Mouse (Mus musculus) lung, embryonic 16.5 days (tissue): Measurements from ENCODE around the gene Plekha6. TPM values are rescaled to one million over a fixed set of nuclear protein-coding genes. Genes with fewer than 3 reads are reported as not detected.

Experiments used
- ATAC-seq: fragments of 200-750 bp; cut with Nextera tagmentation; 2 replicates; pipeline ENCODE4 v1.8.0; 2017; ENCODE audit warnings: low read depth, mild to moderate bottlenecking, moderate library complexity
- H3K27ac ChIP-seq: fragments of 300-500 bp; sonication (generic); 2 replicates; pipeline ENCODE4 v1.5.1; 2014; ENCODE audit warnings: mild to moderate bottlenecking, control low read depth, low read length
- H3K27me3 ChIP-seq: fragments of 300-500 bp; sonication (generic); 2 replicates; pipeline ENCODE4 v1.6.1; 2014; ENCODE audit warnings: low read depth, low read length, mixed read lengths; ENCODE audit not compliant: control insufficient read depth, insufficient read depth
- H3K36me3 ChIP-seq: fragments of 300-500 bp; sonication (generic); 2 replicates; pipeline ENCODE4 v1.6.1; 2014; ENCODE audit warnings: low read length; ENCODE audit not compliant: control insufficient read depth, insufficient read depth
- H3K4me1 ChIP-seq: fragments of 300-500 bp; sonication (generic); replicated peaks from 2 replicates; pipeline ENCODE4 v1.6.1; 2014; ENCODE audit warnings: low read length, mixed read lengths; ENCODE audit not compliant: control insufficient read depth, insufficient read depth
- H3K4me2 ChIP-seq: fragments of 300-500 bp; sonication (generic); 2 replicates; pipeline ENCODE4 v1.6.1; 2014; ENCODE audit warnings: low read depth, low read length, control low read depth
- H3K4me3 ChIP-seq: fragments of 300-500 bp; sonication (generic); 2 replicates; pipeline ENCODE4 v1.5.1; 2014; ENCODE audit warnings: mild to moderate bottlenecking, low read length, control low read depth
- H3K9ac ChIP-seq: fragments of 300-500 bp; sonication (generic); 2 replicates; pipeline ENCODE4 v1.6.1; 2014; ENCODE audit warnings: low read length, control low read depth
- H3K9me3 ChIP-seq: fragments of 300-500 bp; sonication (generic); 2 replicates; pipeline ENCODE4 v1.6.1; 2016; ENCODE audit warnings: low read length; ENCODE audit not compliant: control insufficient read depth
- WGBS: fragments of 180-500 bp; shearing (Covaris S2); extraction: QIAGEN DNeasy Blood & Tissue Kit; methylation state at CpG from one replicate; pipeline ENCODE4 v1.1.7; 2014; 5-methylcytosine and 5-hydroxymethylcytosine counted together
- polyA plus RNA-seq: library from polyadenylated mRNA; unstranded; fragments of >200 nt; fragmentation: Nextera tagmentation; extraction: Ambion mirVana; gene quantifications from 2 replicates; pipeline ENCODE4 v1.2.1, GENCODE M21; 2015

The Plekha6 gene
- polyA plus RNA-seq, 1 experiment from 2014 or later = 8.3 TPM

GRCm38 (mm10) chr1:133159128-133159564 lies 4.9 kb upstream of the Plekha6 start:
- H3K27ac ChIP-seq = peak overlapping the region; percentile 62
- H3K4me2 ChIP-seq = peak overlapping the region; percentile 46
- peaks cover 15% of the 10 kb centered on the region for H3K4me1 ChIP-seq
- no peaks in the 10 kb centered on the region for H3K9me3 ChIP-seq
- H3K9ac ChIP-seq = peak overlapping the region; percentile 42; the same call in 1 of the 2 replicates
- no peaks in the 10 kb centered on the region for H3K36me3 ChIP-seq
- H3K4me3 ChIP-seq = peak overlapping the region; percentile 24
- peaks cover 23% of the 10 kb centered on the region for H3K27me3 ChIP-seq
- 18% methylated on average over 7 of the region's 7 CpGs for WGBS
- ATAC-seq = peak; percentile 73

- H3K36me3 ChIP-seq = no peaks in the 10 kb centered on the region
These were observed 2.5 kb upstream of the Plekha6 start for GRCm38 (mm10) chr1:133161559-133161958.

GRCm38 (mm10) chr1:133162046-133162445 lies 2.0 kb upstream of the Plekha6 start:
- no peak overlapping the region for H3K9ac ChIP-seq
- H3K27me3 ChIP-seq = peaks cover 36% of the 10 kb centered on the region
- no peak overlapping the region for H3K4me3 ChIP-seq
- no peak for ATAC-seq
- no peak overlapping the region for H3K27ac ChIP-seq
- peaks cover 20% of the 10 kb centered on the region for H3K4me1 ChIP-seq
- H3K9me3 ChIP-seq = no peaks in the 10 kb centered on the region
- H3K36me3 ChIP-seq = no peaks in the 10 kb centered on the region
- no peak overlapping the region for H3K4me2 ChIP-seq
- WGBS = 61% methylated on average over 10 of the region's 10 CpGs

More at GRCm38 (mm10) chr1:133161559-133161958, 2.5 kb upstream of the Plekha6 start:
- no peak for ATAC-seq
- no peak overlapping the region for H3K4me3 ChIP-seq
- peaks cover 20% of the 10 kb centered on the region for H3K4me1 ChIP-seq
- H3K27me3 ChIP-seq = peaks cover 36% of the 10 kb centered on the region
- no peak overlapping the region for H3K27ac ChIP-seq
- H3K9ac ChIP-seq = no peak overlapping the region
- no peak overlapping the region for H3K4me2 ChIP-seq
- 41% methylated on average over 4 of the region's 4 CpGs for WGBS
- no peaks in the 10 kb centered on the region for H3K9me3 ChIP-seq

- Histone ChIP-seq H3K4me1 (peaks cover 20% of the 10 kb centered on the region), H3K9me3 (no peaks in the 10 kb centered on the region), H3K4me3 (no peak overlapping the region), H3K4me2 (no peak overlapping the region), H3K9ac (no peak overlapping the region), H3K27me3 (peaks cover 36% of the 10 kb centered on the region), H3K36me3 (no peaks in the 10 kb centered on the region), H3K27ac (no peak overlapping the region)
- 29% methylated on average over 8 of the region's 8 CpGs for WGBS
- ATAC-seq = no peak
These were observed 1.0 kb upstream of the Plekha6 start for GRCm38 (mm10) chr1:133162981-133163380.

- ATAC-seq = no peak
- peaks cover 13% of the 10 kb centered on the region for H3K4me1 ChIP-seq
- H3K27ac ChIP-seq = no peak overlapping the region
- H3K4me3 ChIP-seq = peak overlapping the region; percentile 59
- no peaks in the 10 kb centered on the region for H3K36me3 ChIP-seq
- peak overlapping the region; percentile 98 for H3K4me2 ChIP-seq
- peaks cover 36% of the 10 kb centered on the region for H3K27me3 ChIP-seq
- H3K9ac ChIP-seq = no peak overlapping the region
- no peaks in the 10 kb centered on the region for H3K9me3 ChIP-seq
- 2% methylated on average over 10 of the region's 10 CpGs for WGBS
These were observed 591 bp downstream of the Plekha6 start for GRCm38 (mm10) chr1:133164591-133165011.

GRCm38 (mm10) chr1:133165111-133165510 lies 1.1 kb downstream of the Plekha6 start:
- Histone ChIP-seq H3K9ac (no peak overlapping the region), H3K9me3 (no peaks in the 10 kb centered on the region), H3K4me2 (peak overlapping the region; percentile 98; the same call in 1 of the 2 replicates), H3K4me3 (no peak overlapping the region), H3K36me3 (no peaks in the 10 kb centered on the region), H3K27me3 (peaks cover 36% of the 10 kb centered on the region), H3K27ac (no peak overlapping the region), H3K4me1 (peaks cover 13% of the 10 kb centered on the region)
- ATAC-seq = no peak
- WGBS = 24% methylated on average over 11 of the region's 11 CpGs

- no peaks in the 10 kb centered on the region for H3K36me3 ChIP-seq
- peaks cover 12% of the 10 kb centered on the region for H3K4me1 ChIP-seq
- WGBS = 36% methylated on average over 19 of the region's 19 CpGs
- H3K27me3 ChIP-seq = peaks cover 20% of the 10 kb centered on the region
- H3K9me3 ChIP-seq = no peaks in the 10 kb centered on the region
- no peak overlapping the region for H3K4me3 ChIP-seq
- no peak overlapping the region for H3K27ac ChIP-seq
- ATAC-seq = no peak
- H3K4me2 ChIP-seq = no peak overlapping the region
- H3K9ac ChIP-seq = no peak overlapping the region
These were observed 4.5 kb downstream of the Plekha6 start for GRCm38 (mm10) chr1:133168318-133169060.

- no peak for ATAC-seq
- Histone ChIP-seq H3K4me3 (no peak overlapping the region), H3K4me2 (no peak overlapping the region), H3K27ac (no peak overlapping the region), H3K9me3 (no peaks in the 10 kb centered on the region), H3K27me3 (peaks cover 4% of the 10 kb centered on the region), H3K9ac (no peak overlapping the region), H3K36me3 (no peaks in the 10 kb centered on the region), H3K4me1 (no peaks in the 10 kb centered on the region)
- 76% methylated on average over 8 of the region's 8 CpGs for WGBS
These were observed 6.2 kb downstream of the Plekha6 start for GRCm38 (mm10) chr1:133170196-133170595.

- Histone ChIP-seq H3K27me3 (peaks cover 3% of the 10 kb centered on the region; the same call in 1 of the 2 replicates), H3K9me3 (no peaks in the 10 kb centered on the region), H3K4me3 (no peak overlapping the region), H3K9ac (no peak overlapping the region), H3K27ac (no peak overlapping the region), H3K4me2 (no peak overlapping the region), H3K4me1 (no peaks in the 10 kb centered on the region), H3K36me3 (no peaks in the 10 kb centered on the region)
- WGBS = 84% methylated on average over 9 of the region's 9 CpGs
- no peak for ATAC-seq
These were observed 7.3 kb downstream of the Plekha6 start for GRCm38 (mm10) chr1:133171357-133171756.
